Mouse (Mus musculus) heart, adult 18-20 months (tissue): ENCODE data around the gene Rbfox2. TPM values are rescaled to one million over a fixed set of nuclear protein-coding genes. Genes with fewer than 3 reads are reported as not detected.

Experiments
- DNase-seq, 2 experiments: peaks; one replicate each; pipeline ENCODE4 v3.0.0; 2021 to 2022; ENCODE audit warnings: mixed read lengths in 1 of 2
- total RNA-seq, 2 experiments: library from RNA; stranded (reverse); gene quantifications; 2 replicates each; pipeline ENCODE4 v1.2.3; 2021

The Rbfox2 gene
- total RNA-seq, 2 experiments from 2014 or later = 86.5 to 90.5 TPM

DNA sequence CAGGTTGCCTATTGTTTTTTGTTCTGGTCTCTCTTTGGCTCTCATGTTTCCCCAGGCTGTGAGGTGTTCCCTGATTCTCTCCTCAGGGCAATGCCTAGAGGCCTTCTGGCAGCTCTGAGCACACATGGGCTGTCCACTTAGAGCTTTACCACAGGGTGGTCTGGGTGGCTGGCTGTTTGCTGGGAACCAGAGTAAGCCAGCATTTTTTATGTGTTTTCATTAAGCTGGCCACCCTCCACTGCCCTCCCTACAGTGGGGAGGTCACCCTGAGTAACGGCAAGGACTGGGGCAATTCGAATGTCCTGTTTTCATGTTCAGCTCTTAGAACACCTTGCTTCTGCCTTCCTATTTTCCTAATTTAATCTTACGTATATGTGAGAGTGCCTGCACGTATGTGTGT is 24.6 kb upstream of the Rbfox2 start:
- DNase-seq = no peak

- no peak for DNase-seq
Observed at GRCm38 (mm10) chr15:77329681-77330180, 22.9 kb upstream of the Rbfox2 start.

DNA sequence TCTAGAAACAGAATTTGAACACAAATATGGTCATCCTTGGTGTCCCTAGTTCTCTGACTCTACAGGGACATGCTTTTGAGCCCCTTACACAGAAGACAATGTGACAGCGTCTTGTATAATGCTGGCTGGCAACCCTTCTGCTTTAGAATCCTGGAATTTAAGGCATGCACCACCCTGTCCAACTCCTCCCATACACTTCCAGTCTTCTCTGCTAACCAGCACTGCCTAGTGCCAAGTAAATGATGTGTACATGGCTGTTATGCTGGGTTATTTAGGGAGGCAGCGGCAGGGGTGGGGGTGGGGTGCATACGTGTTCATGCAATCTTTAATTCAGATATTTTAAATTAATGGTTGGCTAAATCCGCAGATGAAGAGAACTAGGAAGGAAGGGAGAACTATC is 19.6 kb upstream of the Rbfox2 start:
- DNase-seq = no peak

- no peak for DNase-seq
Observed at GRCm38 (mm10) chr15:77324426-77324825, 17.6 kb upstream of the Rbfox2 start.

DNA sequence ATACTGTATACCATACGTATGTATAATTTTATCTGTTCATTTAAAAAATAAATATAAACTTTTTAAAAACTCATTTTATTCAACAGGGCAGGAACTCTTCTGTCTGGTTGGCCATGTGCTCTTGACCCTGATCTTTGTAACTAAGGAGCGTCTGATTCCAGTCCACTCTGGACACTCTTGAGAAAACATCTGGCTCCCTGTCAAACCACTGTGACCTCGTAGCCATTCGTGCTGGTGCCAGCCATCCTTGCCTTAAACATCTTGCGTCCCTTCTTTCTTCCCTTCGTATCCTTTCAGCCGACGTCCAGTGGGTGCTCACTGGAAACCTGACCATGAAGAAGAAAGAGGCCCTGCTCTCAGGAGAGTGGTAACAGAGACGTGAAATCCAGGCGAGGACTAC is 16.4 kb upstream of the Rbfox2 start:
- DNase-seq = no peak

DNA sequence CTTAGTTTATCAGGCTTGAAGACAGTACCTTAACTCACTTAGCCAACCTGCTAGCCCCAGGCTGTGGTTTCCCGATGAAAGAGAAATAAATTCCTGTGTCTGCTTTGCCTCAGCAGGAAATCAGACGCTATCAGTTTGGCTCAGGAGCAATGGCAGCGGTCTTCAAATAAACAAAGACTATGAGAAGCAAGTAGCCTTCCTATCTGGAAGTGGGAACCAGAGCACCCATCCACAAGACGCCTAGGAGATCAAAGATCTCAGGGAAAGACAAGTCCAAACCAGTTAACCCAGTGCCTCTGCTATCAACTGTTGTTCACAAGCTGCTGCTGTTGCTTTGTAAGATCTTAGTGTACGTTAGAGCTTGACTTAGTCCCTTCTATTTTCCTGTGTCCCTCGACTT is 6.9 kb upstream of the Rbfox2 start:
- DNase-seq = no peak

- DNase-seq = no peak
Observed at GRCm38 (mm10) chr15:77312796-77313195, 6.0 kb upstream of the Rbfox2 start.

DNA sequence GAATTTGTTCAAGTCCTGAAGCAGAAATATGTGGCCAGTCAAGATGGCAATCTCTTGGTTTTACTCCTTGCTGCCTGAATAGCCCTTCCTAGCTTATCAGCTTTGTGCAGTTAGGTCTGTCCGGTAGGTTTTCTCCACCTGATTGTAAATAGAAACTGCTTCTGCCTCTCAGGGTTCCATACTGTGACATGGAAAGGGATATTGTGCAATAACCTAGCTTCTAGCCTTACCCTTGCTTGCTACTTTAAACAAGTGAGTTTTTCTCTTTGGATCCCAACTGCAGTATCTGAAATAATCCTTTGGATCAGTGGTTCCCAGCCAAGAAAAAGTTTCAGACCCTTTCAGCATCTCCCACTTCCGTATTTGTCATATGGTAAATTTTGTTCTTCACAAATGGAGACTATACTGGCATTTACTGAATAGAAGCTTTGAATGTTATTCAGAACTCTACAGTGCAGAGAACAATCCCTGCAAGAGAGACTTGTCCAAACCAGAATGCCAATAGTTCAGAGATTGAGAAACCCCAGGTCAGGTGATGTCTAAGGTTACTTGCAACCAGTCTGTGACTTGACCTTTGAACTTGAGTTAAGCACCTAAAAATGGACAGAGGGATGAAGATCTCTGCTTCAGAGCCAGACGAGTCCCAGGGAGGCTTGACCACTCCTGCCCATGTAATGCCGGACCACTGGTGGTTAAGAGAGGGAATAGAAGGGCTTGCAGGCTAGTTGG is 1.1 kb upstream of the Rbfox2 start:
- DNase-seq = no peak

DNA sequence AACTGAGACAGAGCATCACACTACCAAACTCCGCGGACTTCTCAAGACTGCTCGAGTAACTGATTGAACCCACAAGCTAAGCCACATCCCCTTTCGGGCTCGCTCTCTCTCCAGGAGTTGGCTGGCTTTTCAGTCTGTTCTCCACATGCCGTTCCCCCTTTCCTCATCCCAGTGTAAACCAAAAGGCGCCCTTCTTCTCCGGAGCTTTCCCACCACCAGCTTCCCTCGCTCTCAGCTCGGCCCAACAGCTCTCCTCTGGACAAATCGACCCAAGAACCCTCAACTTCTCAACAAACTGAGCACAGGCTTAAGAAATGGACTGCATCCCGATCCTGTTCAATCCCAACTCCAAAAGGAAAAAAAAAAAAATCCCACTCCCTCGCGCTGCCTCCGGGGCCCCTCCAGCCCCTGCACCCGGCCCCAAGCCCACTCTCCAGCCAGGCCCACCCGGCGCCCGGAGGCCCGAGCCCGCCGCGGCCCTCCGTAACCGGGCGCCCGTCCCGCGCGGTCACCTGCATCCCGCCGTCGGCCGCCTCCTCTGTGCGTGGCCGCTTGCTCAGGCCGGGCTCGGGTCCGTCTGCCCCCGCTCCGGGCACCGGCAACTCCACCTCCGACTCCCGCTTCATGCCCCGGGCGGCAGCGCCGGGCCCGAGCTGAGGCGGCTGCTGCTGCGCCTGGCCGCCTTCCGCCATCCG is 805 bp downstream of the Rbfox2 start:
- DNase-seq = peak; percentile 57 to 64

GRCm38 (mm10) chr15:77304960-77305359 is 1.8 kb downstream of the Rbfox2 start:
- DNase-seq = no peak

GRCm38 (mm10) chr15:77301122-77301521 is 5.7 kb downstream of the Rbfox2 start:
- DNase-seq = no peak

DNA sequence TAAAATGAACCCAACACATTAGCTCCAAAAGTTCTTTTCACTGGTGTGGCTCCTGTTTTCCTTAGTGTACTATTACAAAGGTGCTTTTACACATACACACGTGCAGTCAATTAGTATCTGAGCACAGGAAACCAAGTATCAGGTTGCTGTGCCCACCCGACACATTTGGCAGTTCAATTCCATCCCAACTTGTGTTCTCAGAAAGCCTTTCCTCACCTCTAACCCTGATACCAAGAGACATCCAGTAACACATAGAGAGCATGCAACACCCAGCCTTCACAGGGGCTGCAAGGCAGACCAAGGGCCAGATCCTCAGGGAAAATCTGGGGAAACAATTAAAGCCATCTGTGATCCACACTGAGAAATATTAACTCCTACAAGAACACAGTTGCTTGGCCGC is 8.2 kb downstream of the Rbfox2 start:
- DNase-seq = no peak

DNA sequence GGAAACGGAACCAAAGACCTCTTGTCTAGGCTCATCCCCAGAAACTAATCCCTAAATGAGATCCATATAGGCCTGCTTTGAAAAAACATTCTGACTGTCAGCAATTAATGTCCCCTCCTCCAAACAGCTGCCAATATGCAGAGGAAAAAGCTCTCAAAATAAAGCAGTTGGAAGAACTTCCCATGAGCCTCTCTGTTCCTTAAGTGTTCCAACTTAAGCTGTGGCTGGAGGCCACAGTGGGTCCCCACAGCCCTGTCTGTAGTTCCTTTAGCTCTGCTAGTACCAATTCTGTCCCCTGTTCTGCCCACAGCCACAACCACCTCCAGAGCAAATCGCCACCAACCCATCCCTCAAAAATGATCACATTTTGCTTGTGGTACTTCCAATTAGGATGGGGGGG is 10.2 kb downstream of the Rbfox2 start:
- DNase-seq = no peak

- DNase-seq = no peak
Observed at GRCm38 (mm10) chr15:77293493-77293892, 13.3 kb downstream of the Rbfox2 start.

DNA sequence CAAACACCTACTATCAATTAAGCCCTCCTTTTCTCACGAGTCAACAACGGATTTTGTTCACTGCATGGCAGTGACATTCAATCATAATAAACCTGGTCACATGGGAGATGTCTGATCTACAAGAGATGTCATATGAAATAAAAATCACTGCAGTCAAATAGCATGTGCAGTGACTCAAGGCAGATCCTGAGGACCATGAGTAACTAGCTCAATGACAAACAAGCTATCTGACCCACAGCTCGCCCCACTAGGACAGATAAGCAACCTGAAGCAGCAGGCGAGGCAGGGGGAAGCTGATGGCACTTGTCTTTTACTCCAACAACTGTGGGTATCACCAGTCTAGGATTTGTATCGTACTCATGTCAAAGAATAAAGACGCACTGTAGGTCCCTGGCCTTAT is 14.4 kb downstream of the Rbfox2 start:
- no peak for DNase-seq

GRCm38 (mm10) chr15:77291471-77291870 is 15.3 kb downstream of the Rbfox2 start:
- no peak for DNase-seq

DNA sequence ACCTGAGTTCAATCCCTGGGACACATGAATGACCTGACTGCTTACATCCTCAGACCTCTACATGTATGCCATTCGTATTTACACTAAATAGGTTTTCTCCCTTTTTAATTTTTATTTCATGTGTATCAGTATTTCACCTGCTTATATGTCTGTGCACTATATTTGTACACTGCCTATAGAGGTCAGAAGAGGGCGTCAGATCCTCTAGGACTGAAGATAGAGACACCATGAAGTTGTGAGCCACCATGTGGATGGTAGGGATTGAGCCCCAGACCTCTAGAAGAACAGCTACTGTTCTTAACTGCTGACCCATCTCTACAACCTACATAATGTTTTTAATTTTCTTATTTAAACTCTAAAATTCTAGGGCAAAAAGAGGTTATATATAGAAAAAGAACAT is 16.5 kb downstream of the Rbfox2 start:
- no peak for DNase-seq

DNA sequence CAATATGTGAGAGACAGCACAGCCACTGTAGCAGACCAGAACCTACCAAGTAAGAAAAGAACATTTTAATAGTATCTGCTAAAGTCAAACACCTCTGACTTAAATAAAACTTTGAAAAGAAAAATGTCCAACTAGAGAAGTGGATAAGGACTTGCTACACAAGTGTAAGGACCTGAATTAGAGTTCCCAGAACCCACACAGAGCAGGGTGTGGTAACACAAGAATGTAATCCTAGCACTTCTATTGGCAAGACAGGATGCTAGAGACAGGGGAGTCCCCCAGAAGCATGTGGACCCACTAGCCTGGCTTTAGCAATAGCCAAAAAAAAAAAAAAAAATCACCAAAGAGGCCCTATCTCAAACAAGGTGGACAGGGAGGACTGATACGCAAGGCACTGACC is 26.7 kb downstream of the Rbfox2 start:
- DNase-seq = no peak

- peak; percentile 62 to 79 for DNase-seq
Observed at GRCm38 (mm10) chr15:77278825-77279224, 28.0 kb downstream of the Rbfox2 start.

DNA sequence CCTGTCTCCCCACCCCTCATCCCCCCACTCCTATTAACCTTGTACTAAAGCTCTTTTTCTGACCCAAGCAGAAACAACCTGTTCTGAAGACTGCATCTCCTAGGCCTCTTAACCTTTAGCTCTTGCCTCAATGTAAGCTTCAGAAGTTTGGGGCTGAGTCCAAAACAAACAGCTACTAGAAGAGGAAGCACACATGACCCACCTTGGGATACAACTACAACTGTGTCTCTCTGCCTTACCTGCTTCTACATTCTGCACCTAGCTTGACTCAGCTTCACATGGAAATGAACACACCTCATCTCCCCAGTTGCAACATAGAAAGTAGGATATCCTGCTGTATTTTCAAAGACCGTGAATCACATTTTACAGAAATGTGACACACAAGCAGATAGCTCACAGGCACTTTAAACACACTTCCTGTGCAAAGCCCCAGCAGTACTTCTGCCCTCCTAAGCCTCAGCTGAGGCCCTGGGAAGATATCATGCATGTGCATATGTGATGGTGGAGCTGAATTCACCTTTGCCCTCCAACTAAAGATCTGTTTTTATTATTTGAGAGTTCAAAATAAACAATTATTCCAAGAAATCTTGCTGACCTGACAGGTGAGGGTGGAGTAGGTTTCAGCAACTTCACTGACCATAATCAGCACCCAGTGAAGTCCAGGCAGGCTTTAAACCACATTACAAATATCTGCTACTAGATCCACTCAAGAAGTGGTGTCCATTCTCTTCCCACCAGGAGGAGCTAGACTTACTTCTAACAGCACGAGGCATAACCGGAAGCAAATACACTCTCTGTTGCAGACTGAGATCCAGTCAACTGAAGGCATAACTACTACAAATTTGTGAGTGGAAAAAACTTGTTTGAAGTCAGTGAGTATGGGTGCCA is 29.7 kb downstream of the Rbfox2 start:
- DNase-seq = peak in 1 of 2 experiments; percentile 34

DNA sequence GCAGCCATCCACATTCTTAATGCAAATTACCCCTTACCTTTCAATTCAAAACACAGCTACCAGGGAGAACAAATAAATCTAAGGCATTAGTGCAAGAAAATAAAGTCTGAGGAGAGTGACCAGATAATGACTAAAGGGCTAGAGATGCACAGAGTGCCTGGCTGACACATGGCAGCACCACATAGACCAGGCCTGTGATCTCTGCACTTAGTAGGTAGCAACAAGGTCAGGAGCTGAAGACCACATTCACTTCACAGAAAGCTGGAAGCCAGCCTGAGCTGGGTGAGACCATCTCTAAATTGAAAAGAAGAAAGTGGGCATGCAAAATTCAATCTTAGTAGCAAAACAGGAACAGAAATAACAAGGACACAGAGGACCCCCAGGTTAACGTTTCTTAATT is 30.5 kb downstream of the Rbfox2 start:
- DNase-seq = no peak

GRCm38 (mm10) chr15:77275572-77275971 is 31.2 kb downstream of the Rbfox2 start:
- DNase-seq = no peak

- DNase-seq = no peak
Observed at GRCm38 (mm10) chr15:77273947-77274346, 32.9 kb downstream of the Rbfox2 start.
